Mouse (Mus musculus): ENCODE measurements around the gene Lrrc3c.

The Lrrc3c gene

DNA sequence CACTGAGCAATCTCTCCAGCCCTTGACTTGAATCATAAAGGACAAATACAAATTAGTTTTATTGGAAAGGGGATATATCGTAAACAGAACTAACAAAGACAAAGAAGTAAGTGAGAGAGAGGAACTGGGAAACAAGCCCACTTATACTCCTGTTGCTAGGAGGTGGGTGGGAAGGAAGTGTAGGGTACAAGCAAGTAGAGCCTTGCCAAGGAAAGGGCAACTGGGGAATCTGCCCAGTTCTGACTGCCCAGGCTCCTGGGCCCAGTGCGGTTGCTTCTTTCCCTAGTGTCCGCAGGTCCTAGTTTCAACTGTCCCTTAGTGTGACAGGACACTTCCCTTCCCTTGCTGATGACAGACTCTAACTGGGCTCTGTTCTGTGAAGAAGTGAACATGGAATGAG, 30.6 kb downstream of the Lrrc3c start:
- DNase-seq (ENCODE audit: low spot score): no peak

DNA sequence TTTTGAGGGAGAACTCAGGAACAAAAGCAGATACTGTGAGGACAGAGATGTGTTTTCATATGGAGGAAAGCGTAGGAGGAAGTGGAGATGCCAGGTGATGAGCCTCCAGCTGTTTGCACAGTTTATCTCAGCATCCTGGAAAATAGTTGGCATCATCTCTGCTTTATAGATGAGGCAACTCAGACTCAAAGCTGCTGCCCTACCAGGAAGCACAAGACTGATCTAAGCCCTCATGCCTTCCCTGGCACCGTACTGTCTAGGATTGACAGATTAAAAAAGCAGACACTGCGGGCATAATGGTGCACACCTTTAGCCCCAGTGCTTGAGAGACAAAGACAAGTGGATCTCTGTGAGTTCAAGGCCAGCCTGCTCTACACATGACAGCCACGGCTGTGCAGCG, 32.6 kb downstream of the Lrrc3c start:
- DNase-seq (ENCODE audit: low spot score): no peak

DNA sequence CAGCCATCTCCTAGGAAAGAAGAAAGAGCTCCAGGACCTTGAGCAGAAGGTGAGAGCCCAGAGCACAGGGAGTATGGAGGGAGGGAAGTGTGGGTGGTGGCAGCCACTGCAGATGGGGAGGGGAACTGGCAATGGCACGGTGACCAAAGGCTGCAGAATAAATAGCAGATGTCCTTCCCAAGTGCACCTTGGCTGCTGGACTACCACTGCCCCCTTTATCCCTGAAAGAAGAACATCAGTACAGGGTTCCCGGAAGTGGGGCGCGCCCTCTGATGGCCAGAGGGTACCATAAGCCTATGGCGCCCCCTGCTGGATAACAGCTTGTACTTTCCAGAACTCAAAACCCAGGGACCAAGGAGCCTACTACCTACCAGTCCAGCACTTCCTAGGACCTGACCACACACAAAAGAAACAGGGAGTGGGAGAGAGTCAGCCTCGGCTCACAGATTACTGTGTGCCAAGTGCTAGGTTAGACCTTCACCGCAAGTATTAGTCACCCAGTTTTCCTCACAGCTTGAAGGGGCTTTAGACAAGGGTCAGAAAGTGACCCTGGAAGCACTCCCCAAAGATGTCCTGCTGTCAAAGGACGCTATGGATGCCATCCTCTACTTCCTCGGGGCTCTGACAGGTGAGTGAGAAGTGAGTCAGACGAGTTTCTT, 37.4 kb downstream of the Lrrc3c start:
- peak; percentile 12 for DNase-seq (ENCODE audit: low spot score)

DNA sequence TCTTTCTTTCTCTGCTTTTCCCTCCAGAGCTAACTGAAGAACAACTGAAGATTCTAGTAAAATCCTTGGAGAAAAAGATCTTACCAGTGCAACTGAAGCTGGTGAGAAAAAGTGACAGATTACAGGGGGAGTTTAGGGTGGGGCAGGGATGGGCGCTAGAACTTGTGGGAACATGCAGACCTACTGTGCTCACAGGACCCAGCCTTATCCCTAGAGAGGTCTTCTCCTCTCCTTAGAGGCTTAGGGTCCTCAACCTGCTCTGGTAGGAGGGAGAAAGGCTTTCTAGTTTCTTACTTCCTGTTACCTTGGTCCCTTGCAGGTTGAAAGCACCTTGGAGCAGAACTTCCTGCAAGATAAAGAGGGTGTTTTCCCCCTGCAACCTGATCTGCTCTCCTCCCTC, 39.4 kb downstream of the Lrrc3c start:
- no peak for DNase-seq (ENCODE audit: low spot score)

DNA sequence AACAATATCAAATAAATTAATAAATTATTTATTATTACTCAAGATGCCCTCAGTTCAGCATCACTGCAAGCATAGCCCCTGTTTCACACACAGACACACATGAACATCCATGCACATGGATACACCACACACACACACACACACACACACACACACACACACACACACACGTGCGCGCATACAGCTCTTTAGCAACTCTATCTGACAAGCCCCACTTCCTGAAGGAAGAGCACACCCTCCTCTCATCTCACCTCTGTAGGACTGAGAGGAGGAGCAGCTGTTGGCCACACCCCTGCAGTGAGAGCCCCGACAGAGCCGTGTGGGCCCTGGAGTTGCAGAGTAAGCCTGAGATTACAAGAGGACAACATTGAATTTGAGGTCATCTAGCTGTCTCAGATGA, 42.0 kb downstream of the Lrrc3c start:
- DNase-seq (ENCODE audit: low spot score): no peak

DNA sequence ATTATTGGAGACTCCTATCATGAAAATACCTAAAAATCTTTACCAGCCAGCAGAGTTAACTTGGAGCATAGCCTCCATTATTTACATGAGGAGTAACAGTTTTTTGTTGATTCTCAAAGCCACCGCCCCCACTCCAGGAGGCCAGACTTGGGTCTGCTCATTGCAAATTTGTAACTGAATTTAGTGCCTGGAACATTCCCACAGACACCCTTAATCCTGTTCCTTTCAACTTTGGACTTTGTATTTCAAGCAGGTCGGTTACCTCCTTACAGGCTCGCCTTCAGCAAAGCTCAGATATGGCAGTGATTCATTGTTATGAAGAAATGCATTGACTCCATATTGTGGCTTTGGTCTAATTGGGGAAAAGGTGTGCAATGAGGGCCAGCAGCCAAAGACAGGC, 46.7 kb downstream of the Lrrc3c start:
- DNase-seq (ENCODE audit: low spot score): no peak

DNA sequence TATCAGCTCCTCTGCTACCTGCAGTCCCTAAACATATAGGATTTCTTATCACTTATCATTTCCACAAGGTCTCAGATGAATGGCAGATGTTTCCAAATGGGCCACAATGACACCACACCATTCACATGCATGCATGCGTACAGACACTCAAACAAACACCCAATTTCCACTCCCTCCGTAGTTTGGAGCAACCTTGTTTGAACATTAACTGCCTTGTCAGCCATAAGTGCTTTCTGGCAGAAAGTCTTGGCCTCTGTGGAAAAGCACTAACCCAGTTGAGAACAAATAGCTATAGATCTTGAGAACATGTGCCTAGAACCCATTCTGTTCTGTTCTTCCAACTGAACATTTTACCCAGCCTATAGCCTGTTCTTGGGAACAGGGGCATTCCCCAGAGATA, 47.9 kb downstream of the Lrrc3c start:
- no peak for DNase-seq (ENCODE audit: low spot score)

DNA sequence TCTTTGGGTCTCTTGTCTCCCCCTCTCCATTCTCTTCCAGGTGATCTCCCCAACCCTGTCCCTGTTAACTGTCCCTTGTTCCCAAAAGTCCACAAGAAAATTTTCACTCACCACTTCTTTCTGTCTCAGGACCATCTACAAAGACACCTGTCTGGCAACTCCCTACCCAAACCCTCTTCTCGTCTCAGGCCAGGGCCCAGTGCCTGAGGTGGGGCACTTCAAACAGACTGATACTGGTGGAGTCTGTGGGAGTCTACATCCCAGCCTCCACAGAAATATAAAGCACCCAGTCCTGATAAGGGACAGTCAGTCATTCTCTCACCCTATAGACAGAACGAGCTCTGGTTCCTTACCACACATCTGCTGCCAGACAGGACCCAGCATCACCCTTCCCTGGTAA, 48.4 kb downstream of the Lrrc3c start, which contains the start of gene Gsdma2:
Gene Gsdma2, plus strand, starts transcription at position 301 of the 400 bp plus-strand sequence.
- DNase-seq (ENCODE audit: low spot score): no peak
